Mouse (Mus musculus) liver, adult 2 months (tissue): Measurements from ENCODE around the gene Olfr1024. TPM values are rescaled to one million over a fixed set of nuclear protein-coding genes. Genes with fewer than 3 reads are reported as not detected.

Experiments
- DNase-seq: peaks from one replicate; pipeline ENCODE4 v3.0.0-alpha.2; 2011; ENCODE audit warnings: low read depth, low spot score; ENCODE audit errors: extremely low read depth
- H3K27ac ChIP-seq: fragments of 200-500 bp; replicated peaks from 2 replicates; pipeline ENCODE4 v1.5.1; 2012; ENCODE audit warnings: low read depth, mild to moderate bottlenecking, control low read depth, inconsistent platforms, low read length; ENCODE audit not compliant: insufficient read depth
- H3K27me3 ChIP-seq: fragments of 200-500 bp; 2 replicates; pipeline ENCODE4 v1.6.1; 2012; ENCODE audit warnings: mild to moderate bottlenecking, moderate library complexity, low read length, inconsistent platforms; ENCODE audit not compliant: control insufficient read depth, insufficient read depth
- H3K36me3 ChIP-seq: fragments of 200-500 bp; 2 replicates; pipeline ENCODE4 v1.6.1; 2012; ENCODE audit warnings: low read length, inconsistent platforms; ENCODE audit not compliant: control insufficient read depth, insufficient read depth
- H3K4me1 ChIP-seq: fragments of 200-500 bp; 2 replicates; pipeline ENCODE4 v1.6.1; 2011; ENCODE audit warnings: low read length; ENCODE audit not compliant: control insufficient read depth, insufficient read depth
- H3K4me3 ChIP-seq: fragments of 200-500 bp; 2 replicates; pipeline ENCODE4 v1.5.1; 2011; ENCODE audit warnings: low read depth, mild to moderate bottlenecking, control low read depth, low read length, moderate library complexity; ENCODE audit not compliant: insufficient read depth
- H3K79me2 ChIP-seq: fragments of 200-500 bp; 2 replicates; pipeline ENCODE4 v1.6.1; 2012; ENCODE audit warnings: inconsistent platforms, mild to moderate bottlenecking, low read length, moderate library complexity; ENCODE audit not compliant: control insufficient read depth, insufficient read depth
- H3K9ac ChIP-seq: fragments of 200-500 bp; 2 replicates; pipeline ENCODE4 v1.6.1; 2012; ENCODE audit warnings: low read depth, mild to moderate bottlenecking, control low read depth, inconsistent platforms, low read length
- POLR2A ChIP-seq: fragments of 200-500 bp; IDR thresholded peaks from 2 replicates; pipeline ENCODE4 v1.6.1; 2011; ENCODE audit warnings: low read length, control low read depth; ENCODE audit not compliant: insufficient read depth; ENCODE audit errors: extremely low read depth
- WGBS: fragments of 180-500 bp; shearing (Covaris S2); methylation state at CpG from one replicate; pipeline ENCODE4 v1.1.7; 2018; 5-methylcytosine and 5-hydroxymethylcytosine counted together
- polyA plus RNA-seq: library from polyadenylated mRNA; depleted of rRNA; stranded (reverse); fragments of >200 nt; gene quantifications from 2 replicates; pipeline ENCODE4 v1.2.3, GENCODE M21; 2012; rRNA removed
- total RNA-seq: library from RNA; depleted of rRNA; stranded (reverse); fragments of >200 nt; gene quantifications from 2 replicates; pipeline ENCODE4 v1.2.3, GENCODE M21; 2014; rRNA removed

Gene Olfr1024
- total and polyA plus RNA-seq, 2 experiments: not detected

DNA sequence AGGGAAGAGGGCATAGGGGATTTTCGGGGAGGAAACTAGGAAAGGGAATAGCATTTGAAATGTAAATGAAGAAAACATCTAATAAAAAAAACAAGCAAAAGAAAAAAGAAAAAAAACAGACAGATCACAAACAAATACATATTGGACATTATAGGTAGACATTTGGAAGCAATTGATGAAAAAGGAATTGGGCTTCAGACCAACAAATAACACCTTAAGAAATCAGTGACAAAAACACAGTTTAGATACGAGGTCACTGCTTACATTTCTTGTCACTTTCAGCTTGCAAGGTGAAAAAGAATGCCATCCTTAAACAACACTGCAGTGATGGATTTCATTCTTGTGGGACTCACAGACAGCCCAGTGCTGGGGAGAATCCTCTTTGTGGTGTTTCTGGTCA lies 36.6 kb downstream of the Olfr1024 start, which contains the start of gene Olfr1022:
Gene Olfr1022, plus strand, starts transcription at position 301 of the 400 bp plus-strand sequence.
- 41% methylated on average over 2 of the region's 2 CpGs for WGBS
- H3K27ac ChIP-seq: no peak within 1 kb of the TSS
- no peaks in the 10 kb centered on the region for H3K79me2 ChIP-seq
- no peaks in the 10 kb centered on the region for H3K36me3 ChIP-seq
- no peak within 1 kb of the TSS for H3K4me3 ChIP-seq
- no peaks in the 10 kb centered on the region for H3K4me1 ChIP-seq
- no peaks in the 10 kb centered on the region for H3K27me3 ChIP-seq
- DNase-seq: no peak
- no peak within 1 kb of the TSS for H3K9ac ChIP-seq
- TF ChIP-seq POLR2A: no peak

Other genes with a start within 250 kb of the Olfr1024 start
- gene Olfr154, start 240.6 kb downstream of the Olfr1024 start, total RNA-seq: not detected in 2 replicates
- gene Olfr154, start 240.6 kb downstream of the Olfr1024 start, polyA plus RNA-seq: not detected in 2 replicates
- not detected in 2 replicates for gene Olfr1006, start 226.3 kb downstream of the Olfr1024 start, total RNA-seq
- gene Olfr1006, start 226.3 kb downstream of the Olfr1024 start, polyA plus RNA-seq: not detected in 2 replicates
- gene Olfr1008, start 215.6 kb downstream of the Olfr1024 start, total RNA-seq: not detected in 2 replicates
- not detected in 2 replicates for gene Olfr1008, start 215.6 kb downstream of the Olfr1024 start, polyA plus RNA-seq
- not detected in 2 replicates for gene Olfr1009, start 189.6 kb downstream of the Olfr1024 start, total RNA-seq
- gene Olfr1009, start 189.6 kb downstream of the Olfr1024 start, polyA plus RNA-seq: not detected in 2 replicates
- not detected in 2 replicates for gene Olfr1012, start 142.3 kb downstream of the Olfr1024 start, total RNA-seq
- gene Olfr1012, start 142.3 kb downstream of the Olfr1024 start, polyA plus RNA-seq: not detected in 2 replicates
- gene Olfr1013, start 138.0 kb downstream of the Olfr1024 start, total RNA-seq: not detected in 2 replicates
- gene Olfr1013, start 138.0 kb downstream of the Olfr1024 start, polyA plus RNA-seq: not detected in 2 replicates
- gene Olfr1014, start 132.3 kb downstream of the Olfr1024 start, total RNA-seq: not detected in 2 replicates
- not detected in 2 replicates for gene Olfr1014, start 132.3 kb downstream of the Olfr1024 start, polyA plus RNA-seq
- gene Olfr1015, start 123.0 kb downstream of the Olfr1024 start, total RNA-seq: not detected in 2 replicates
- not detected in 2 replicates for gene Olfr1015, start 123.0 kb downstream of the Olfr1024 start, polyA plus RNA-seq
- gene Olfr1016, start 102.5 kb downstream of the Olfr1024 start, total RNA-seq: not detected in 2 replicates
- not detected in 2 replicates for gene Olfr1016, start 102.5 kb downstream of the Olfr1024 start, polyA plus RNA-seq
- not detected in 2 replicates for gene Olfr1018, start 86.6 kb downstream of the Olfr1024 start, total RNA-seq
- gene Olfr1018, start 86.6 kb downstream of the Olfr1024 start, polyA plus RNA-seq: not detected in 2 replicates
- not detected in 2 replicates for gene Olfr1019, start 59.6 kb downstream of the Olfr1024 start, total RNA-seq
- not detected in 2 replicates for gene Olfr1019, start 59.6 kb downstream of the Olfr1024 start, polyA plus RNA-seq
- gene Olfr1020, start 58.0 kb downstream of the Olfr1024 start, total RNA-seq: not detected in 2 replicates
- not detected in 2 replicates for gene Olfr1020, start 58.0 kb downstream of the Olfr1024 start, polyA plus RNA-seq
- gene Olfr1022, start 36.5 kb downstream of the Olfr1024 start, total RNA-seq: not detected in 2 replicates
- gene Olfr1022, start 36.5 kb downstream of the Olfr1024 start, polyA plus RNA-seq: not detected in 2 replicates
- not detected in 2 replicates for gene Olfr1023, start 19.4 kb downstream of the Olfr1024 start, total RNA-seq
- gene Olfr1023, start 19.4 kb downstream of the Olfr1024 start, polyA plus RNA-seq: not detected in 2 replicates
- gene Olfr1025-ps1, start 10.1 kb upstream of the Olfr1024 start, total RNA-seq: not detected in 2 replicates
- not detected in 2 replicates for gene Olfr1025-ps1, start 10.1 kb upstream of the Olfr1024 start, polyA plus RNA-seq
- gene Olfr1026, start 16.5 kb upstream of the Olfr1024 start, total RNA-seq: not detected in 2 replicates
- gene Olfr1026, start 16.5 kb upstream of the Olfr1024 start, polyA plus RNA-seq: not detected in 2 replicates
- not detected in 2 replicates for gene Olfr1028, start 45.4 kb upstream of the Olfr1024 start, total RNA-seq
- not detected in 2 replicates for gene Olfr1028, start 45.4 kb upstream of the Olfr1024 start, polyA plus RNA-seq
- 0.09 and 0.13 TPM in 2 replicates for gene Olfr1029, start 68.8 kb upstream of the Olfr1024 start, total RNA-seq
- 0.04 TPM in 1 of 2 replicates, not detected in the other for gene Olfr1029, start 68.8 kb upstream of the Olfr1024 start, polyA plus RNA-seq
- gene Olfr1030, start 74.2 kb upstream of the Olfr1024 start, total RNA-seq: under 0.01 TPM in 1 of 2 replicates, not detected in the other
- gene Olfr1030, start 74.2 kb upstream of the Olfr1024 start, polyA plus RNA-seq: 0.02 TPM in 1 of 2 replicates, not detected in the other
- gene Olfr1031, start 85.3 kb upstream of the Olfr1024 start, total RNA-seq: not detected in 2 replicates
- gene Olfr1031, start 85.3 kb upstream of the Olfr1024 start, polyA plus RNA-seq: not detected in 2 replicates
- not detected in 2 replicates for gene Olfr1032, start 100.5 kb upstream of the Olfr1024 start, total RNA-seq
- gene Olfr1032, start 100.5 kb upstream of the Olfr1024 start, polyA plus RNA-seq: not detected in 2 replicates
- 8.7 and 10.7 TPM in 2 replicates for gene Olfr1033, start 115.6 kb upstream of the Olfr1024 start, total RNA-seq
- 1.7 TPM in 2 replicates for gene Olfr1033, start 115.6 kb upstream of the Olfr1024 start, polyA plus RNA-seq
- gene Olfr1034, start 140.8 kb upstream of the Olfr1024 start, total RNA-seq: 2.4 and 2.6 TPM in 2 replicates
- 0.90 and 0.93 TPM in 2 replicates for gene Olfr1034, start 140.8 kb upstream of the Olfr1024 start, polyA plus RNA-seq
- not detected in 2 replicates for gene Olfr1036, start 168.9 kb upstream of the Olfr1024 start, total RNA-seq
- not detected in 2 replicates for gene Olfr1036, start 168.9 kb upstream of the Olfr1024 start, polyA plus RNA-seq
- gene Olfr1037, start 182.3 kb upstream of the Olfr1024 start, total RNA-seq: not detected in 2 replicates
- not detected in 2 replicates for gene Olfr1037, start 182.3 kb upstream of the Olfr1024 start, polyA plus RNA-seq
- gene Olfr1039, start 230.9 kb upstream of the Olfr1024 start, total RNA-seq: not detected in 2 replicates
- gene Olfr1039, start 230.9 kb upstream of the Olfr1024 start, polyA plus RNA-seq: not detected in 2 replicates
- not detected in 2 replicates for gene Olfr1040, start 241.7 kb upstream of the Olfr1024 start, total RNA-seq
- gene Olfr1040, start 241.7 kb upstream of the Olfr1024 start, polyA plus RNA-seq: not detected in 2 replicates